Comparison of ENCODE assay signal across 24 mouse cellular contexts in genomic region chr6:85866166-85866565, GRCm38 (mm10). TPM values are rescaled to one million over a fixed set of nuclear protein-coding genes. Genes with fewer than 3 reads are reported as not detected.
"Had no signal": no experiment of that assay in that cellular context is flagged by ENCODE, and none has a peak within 500 bp of the region (broad histone marks: within the 10 kb centered on the region; RNA-seq: fewer than 3 reads in every experiment).

No protein-coding gene starts in this region.

RNA-seq across cellular contexts. Expression of gene Nat8f2, which starts 2.8 kb away (rescaled TPM):
- total RNA-seq: granulocyte monocyte progenitor cell, adult 5-6 weeks; heart, postnatal 10 days; heart, postnatal 25 days; heart, postnatal 4 days had no signal
- polyA plus RNA-seq: heart, adult 2 months; heart, embryonic 10.5 days; heart, embryonic 12.5 days; heart, embryonic 14.5 days; heart, embryonic 16.5 days; hindbrain, embryonic 10.5 days; hindbrain, embryonic 12.5 days; hindbrain, embryonic 14.5 days; hindbrain, embryonic 16.5 days; limb, embryonic 10.5 days; limb, embryonic 12.5 days; limb, embryonic 14.5 days; liver, embryonic 14.5 days had no signal

RNA-seq across cellular contexts. Expression of gene Nat8, which starts 34.3 kb away (rescaled TPM):
- total RNA-seq: gastrocnemius, postnatal 10 days; gastrocnemius, postnatal 4 days; granulocyte monocyte progenitor cell, adult 5-6 weeks; heart, adult 2 months; heart, postnatal 10 days; heart, postnatal 25 days; heart, postnatal 4 days had no signal
- polyA plus RNA-seq: heart, adult 2 months; heart, embryonic 10.5 days; heart, embryonic 12.5 days; heart, embryonic 14.5 days; hindbrain, embryonic 10.5 days; hindbrain, embryonic 12.5 days; inflammation-experienced regulatory T-cells, adult 6 months; limb, embryonic 10.5 days; limb, embryonic 12.5 days; liver, embryonic 12.5 days had no signal

RNA-seq across cellular contexts. Expression of gene Nat8f5, which starts 45.4 kb away (rescaled TPM):
- total RNA-seq: gastrocnemius, postnatal 4 days; granulocyte monocyte progenitor cell, adult 5-6 weeks; heart, adult 2 months; heart, postnatal 10 days; heart, postnatal 25 days; heart, postnatal 4 days had no signal
- polyA plus RNA-seq: heart, adult 2 months; heart, embryonic 10.5 days; heart, embryonic 12.5 days; heart, embryonic 14.5 days; heart, embryonic 16.5 days; hindbrain, embryonic 10.5 days; hindbrain, embryonic 12.5 days; hindbrain, embryonic 14.5 days; inflammation-experienced regulatory T-cells, adult 6 months; kidney, embryonic 14.5 days; limb, embryonic 10.5 days; limb, embryonic 12.5 days; limb, embryonic 14.5 days; liver, embryonic 12.5 days; liver, embryonic 14.5 days had no signal

RNA-seq across cellular contexts. Expression of gene Nat8f6, which starts 45.4 kb away (rescaled TPM):
- total RNA-seq: gastrocnemius, postnatal 4 days; granulocyte monocyte progenitor cell, adult 5-6 weeks; heart, postnatal 25 days; heart, postnatal 4 days had no signal
- polyA plus RNA-seq: heart, embryonic 10.5 days; heart, embryonic 12.5 days; heart, embryonic 14.5 days; heart, embryonic 16.5 days; hindbrain, embryonic 10.5 days; hindbrain, embryonic 12.5 days; hindbrain, embryonic 14.5 days; hindbrain, embryonic 16.5 days; inflammation-experienced regulatory T-cells, adult 6 months; intestine, embryonic 15.5 days; intestine, postnatal 0 days; kidney, embryonic 14.5 days; limb, embryonic 10.5 days; limb, embryonic 12.5 days; liver, embryonic 12.5 days; liver, embryonic 14.5 days had no signal
